Mouse (Mus musculus) right cerebral cortex, postnatal 25 days (tissue): Measurements from ENCODE around the gene Slc27a2.
"Not testable (repeated sequence)": the region's sequence is repeated elsewhere in the genome, so short reads cannot be mapped to it uniquely, and the experiment has no call there.

Experiments used
- DNase-seq: peaks from one replicate; pipeline ENCODE4 v3.0.0; 2022

Slc27a2 gene

GRCm38 (mm10) chr2:126606688-126607062, 54.5 kb downstream of the Slc27a2 start:
- no peak for DNase-seq

GRCm38 (mm10) chr2:126607553-126608203, 55.5 kb downstream of the Slc27a2 start:
- no peak for DNase-seq

- DNase-seq, result not testable (repeated sequence)
Observed at GRCm38 (mm10) chr2:126609600-126609999, 57.4 kb downstream of the Slc27a2 start.

GRCm38 (mm10) chr2:126615355-126615754, 63.1 kb downstream of the Slc27a2 start:
- DNase-seq, result no peak

GRCm38 (mm10) chr2:126618470-126619179, 66.4 kb downstream of the Slc27a2 start:
- no peak for DNase-seq

GRCm38 (mm10) chr2:126619249-126619704, 67.1 kb downstream of the Slc27a2 start, which contains the start of gene Hdc:
Gene Hdc, minus strand, starts transcription at chr2:126619299.
- DNase-seq, result no peak

- DNase-seq, result no peak
Observed at GRCm38 (mm10) chr2:126622455-126622854, 70.2 kb downstream of the Slc27a2 start.

GRCm38 (mm10) chr2:126623138-126623537, 70.9 kb downstream of the Slc27a2 start:
- no peak for DNase-seq

- DNase-seq, result no peak
Observed at GRCm38 (mm10) chr2:126628455-126628995, 76.3 kb downstream of the Slc27a2 start.

GRCm38 (mm10) chr2:126633165-126633564, 81.0 kb downstream of the Slc27a2 start:
- DNase-seq, result no peak

GRCm38 (mm10) chr2:126635939-126636823, 84.0 kb downstream of the Slc27a2 start:
- DNase-seq, result no peak
